Comparison of ENCODE assay signal across 9 mouse cellular contexts in the genomic region with DNA sequence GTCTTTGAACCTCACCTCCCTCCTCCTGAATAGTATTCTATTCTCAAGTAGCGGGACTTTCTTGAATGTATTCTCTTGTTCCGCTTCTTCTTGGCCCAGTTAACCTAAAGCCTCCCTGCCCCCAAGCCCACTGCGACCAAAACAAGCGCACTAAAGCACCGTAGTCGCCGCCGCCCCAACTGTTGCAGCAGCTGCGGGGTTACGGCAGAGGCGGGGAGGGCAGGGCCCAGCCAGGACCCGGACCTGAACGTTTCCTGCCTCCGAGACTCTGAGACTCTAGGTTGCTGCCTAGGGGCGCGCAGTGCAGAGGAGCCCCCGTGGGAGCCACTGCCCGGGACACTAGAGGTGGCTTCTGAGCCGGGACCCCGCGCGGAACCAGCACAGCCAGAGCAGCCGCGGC. TPM values are rescaled to one million over a fixed set of nuclear protein-coding genes. Genes with fewer than 3 reads are reported as not detected.
DNase-seq lines count a peak whose midpoint lies in the region; ATAC-seq lines count a peak whose summit lies in the region.
"Had no signal": no experiment of that assay in that cellular context is flagged by ENCODE, and none has a peak within 500 bp of the region (broad histone marks: within the 10 kb centered on the region; RNA-seq: fewer than 3 reads in every experiment).

No protein-coding gene starts in this region.

- no peak overlapping the region for H3K9ac ChIP-seq in liver, embryonic 11.5 days (ENCODE audit: low read depth, low read length)
- no peak overlapping the region for H3K9ac ChIP-seq in hindbrain, embryonic 11.5 days (ENCODE audit: low read depth, low read length)

- WGBS in liver, embryonic 11.5 days, result 14% methylated on average over 24 of the region's 24 CpGs
- WGBS in hindbrain, embryonic 11.5 days, result 18% methylated on average over 24 of the region's 24 CpGs

- H3K9me3 ChIP-seq in liver, embryonic 11.5 days (ENCODE audit: control insufficient read depth, low read length), result no peaks in the 10 kb centered on the region
- no peaks in the 10 kb centered on the region for H3K9me3 ChIP-seq in hindbrain, embryonic 11.5 days (ENCODE audit: control insufficient read depth, low read length)

- peak; percentile 30 for DNase-seq in liver, embryonic 11.5 days (ENCODE audit: low spot score)
- DNase-seq in liver (no peak), MN1 (ENCODE audit: low spot score) (no peak)
- peak; percentile 64 to 68 for DNase-seq in cerebellum, postnatal 25 days
- DNase-seq in hindbrain, embryonic 11.5 days (ENCODE audit: low spot score), result peak; percentile 15
- DNase-seq in urinary bladder, postnatal 4 days (ENCODE audit: low spot score in 2 of 2), result no peak
- no peak for DNase-seq in lung, postnatal 25 days (ENCODE audit: low spot score)

- H3K36me3 ChIP-seq in liver, embryonic 11.5 days (ENCODE audit: control insufficient read depth, insufficient read depth, low read length), result no peaks in the 10 kb centered on the region
- no peaks in the 10 kb centered on the region for H3K36me3 ChIP-seq in hindbrain, embryonic 11.5 days (ENCODE audit: control insufficient read depth, insufficient read depth, low read length)

- peaks cover 47% of the 10 kb centered on the region for H3K27me3 ChIP-seq in liver, embryonic 11.5 days (replicated peaks; ENCODE audit: control insufficient read depth, insufficient read depth, low read length)
- H3K27me3 ChIP-seq in hindbrain, embryonic 11.5 days (ENCODE audit: control insufficient read depth, insufficient read depth, low read length), result peaks cover 20% of the 10 kb centered on the region

- H3K27ac ChIP-seq in liver, embryonic 11.5 days (ENCODE audit: low read depth, low read length), result no peak overlapping the region
- H3K27ac ChIP-seq in hindbrain, embryonic 11.5 days (ENCODE audit: low read depth, low read length), result no peak overlapping the region

- H3K4me2 ChIP-seq in liver, embryonic 11.5 days, result peak overlapping the region; percentile 65
- H3K4me2 ChIP-seq in hindbrain, embryonic 11.5 days (replicated peaks; ENCODE audit: low read depth, low read length), result peak overlapping the region; percentile 85

- no peak for ATAC-seq in liver, embryonic 11.5 days (replicated peaks; ENCODE audit: low FRiP score)
- ATAC-seq in hindbrain, embryonic 11.5 days (ENCODE audit: low FRiP score), result peak; percentile 34
- peak; percentile 66 for ATAC-seq in megakaryocyte progenitor cell, adult 5-6 weeks (replicated peaks; ENCODE audit: poor library complexity)

- H3K4me3 ChIP-seq in liver, embryonic 11.5 days (ENCODE audit: low read depth, low read length), result peak overlapping the region; percentile 47
- peak overlapping the region; percentile 49 for H3K4me3 ChIP-seq in hindbrain, embryonic 11.5 days (ENCODE audit: low read depth, low read length)

- no peaks in the 10 kb centered on the region for H3K4me1 ChIP-seq in liver, embryonic 11.5 days (replicated peaks; ENCODE audit: control insufficient read depth, insufficient read depth, low read length)
- no peaks in the 10 kb centered on the region for H3K4me1 ChIP-seq in hindbrain, embryonic 11.5 days (replicated peaks; ENCODE audit: control insufficient read depth, insufficient read depth, low read length)

RNA-seq across cellular contexts. Expression of a gene that starts 1.1 kb away (rescaled TPM):
- 0.60 and 0.69 TPM in 2 replicates for polyA plus RNA-seq in liver, embryonic 11.5 days (2014; fragmentation: Nextera tagmentation; extraction: Ambion mirVana)
- 1.0 and 1.6 TPM in 2 replicates for polyA plus RNA-seq in hindbrain, embryonic 11.5 days (2014; fragmentation: Nextera tagmentation; extraction: Ambion mirVana)
- not detected in 2 replicates for total RNA-seq in megakaryocyte progenitor cell, adult 5-6 weeks (2015)
- 0.21 TPM in 1 of 2 replicates, not detected in the other for total RNA-seq in megakaryocyte progenitor cell, adult 5-6 weeks (2017)
- total RNA-seq: liver, adult 2 months had no signal
- polyA plus RNA-seq: liver, adult 2 months had no signal

RNA-seq across cellular contexts. Expression of a gene that starts 2.0 kb away (rescaled TPM):
- polyA plus RNA-seq in liver, embryonic 11.5 days (2014; fragmentation: Nextera tagmentation; extraction: Ambion mirVana), result not detected in 2 replicates
- not detected in 2 replicates for polyA plus RNA-seq in hindbrain, embryonic 11.5 days (2014; fragmentation: Nextera tagmentation; extraction: Ambion mirVana)
- not detected in 2 replicates for total RNA-seq in megakaryocyte progenitor cell, adult 5-6 weeks (2015)
- not detected in 2 replicates for total RNA-seq in megakaryocyte progenitor cell, adult 5-6 weeks (2017)
- total RNA-seq: liver, adult 2 months had no signal
- polyA plus RNA-seq: liver, adult 2 months had no signal

Comparison
In these comparisons a context has a peak if more than half of its experiments do, and no peak if none do; other contexts are left out.
1. DNase-seq: peak in liver, embryonic 11.5 days (single experiment), cerebellum, postnatal 25 days (2 of 2) and hindbrain, embryonic 11.5 days (single experiment); none in liver (single experiment), urinary bladder, postnatal 4 days (0 of 2), lung, postnatal 25 days (single experiment) and MN1 (single experiment).